Mouse (Mus musculus): Measurements from ENCODE around the gene Pde4c.

Pde4c gene

DNA sequence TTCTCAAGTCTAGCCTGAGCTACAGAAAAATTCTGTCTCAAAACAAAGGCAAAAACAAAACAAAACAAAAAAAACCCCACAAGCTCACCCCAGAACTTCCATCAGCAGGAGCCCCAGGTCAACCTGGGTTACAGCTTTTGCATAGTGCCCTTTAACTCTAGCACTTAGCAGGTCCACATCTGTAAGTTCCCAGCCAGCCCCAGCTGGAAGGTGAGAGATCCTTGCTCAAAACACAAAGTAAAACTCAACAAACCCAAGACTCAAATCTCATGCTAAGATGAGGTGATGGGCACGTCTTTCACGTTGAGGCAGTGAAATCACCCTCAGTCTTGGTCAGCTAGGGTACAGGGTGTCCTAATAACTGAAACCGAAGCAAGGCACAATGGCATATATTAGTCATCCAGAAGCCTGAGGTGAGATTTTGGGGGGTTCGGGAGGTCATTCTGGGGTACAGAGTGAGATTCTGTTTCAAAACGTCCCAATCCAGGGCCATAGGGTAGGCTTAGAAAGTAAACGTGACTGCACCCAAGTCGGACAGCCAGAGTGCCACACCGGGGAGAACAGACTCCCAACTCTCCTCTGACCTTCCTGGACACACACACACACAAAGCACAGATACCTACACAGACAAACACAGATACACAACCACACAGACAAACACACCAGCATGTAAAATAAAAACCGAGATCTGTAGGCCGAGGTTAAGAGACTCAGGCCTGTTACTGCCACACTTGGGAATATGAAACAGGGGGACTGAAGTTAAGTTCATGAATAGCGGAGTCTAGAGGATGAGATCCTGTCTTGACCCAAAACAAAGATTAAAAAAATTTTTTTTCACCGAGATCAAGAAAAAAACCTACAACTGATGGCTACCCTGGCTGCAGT lies 25.9 kb upstream of the Pde4c start:
- no peak for DNase-seq

DNA sequence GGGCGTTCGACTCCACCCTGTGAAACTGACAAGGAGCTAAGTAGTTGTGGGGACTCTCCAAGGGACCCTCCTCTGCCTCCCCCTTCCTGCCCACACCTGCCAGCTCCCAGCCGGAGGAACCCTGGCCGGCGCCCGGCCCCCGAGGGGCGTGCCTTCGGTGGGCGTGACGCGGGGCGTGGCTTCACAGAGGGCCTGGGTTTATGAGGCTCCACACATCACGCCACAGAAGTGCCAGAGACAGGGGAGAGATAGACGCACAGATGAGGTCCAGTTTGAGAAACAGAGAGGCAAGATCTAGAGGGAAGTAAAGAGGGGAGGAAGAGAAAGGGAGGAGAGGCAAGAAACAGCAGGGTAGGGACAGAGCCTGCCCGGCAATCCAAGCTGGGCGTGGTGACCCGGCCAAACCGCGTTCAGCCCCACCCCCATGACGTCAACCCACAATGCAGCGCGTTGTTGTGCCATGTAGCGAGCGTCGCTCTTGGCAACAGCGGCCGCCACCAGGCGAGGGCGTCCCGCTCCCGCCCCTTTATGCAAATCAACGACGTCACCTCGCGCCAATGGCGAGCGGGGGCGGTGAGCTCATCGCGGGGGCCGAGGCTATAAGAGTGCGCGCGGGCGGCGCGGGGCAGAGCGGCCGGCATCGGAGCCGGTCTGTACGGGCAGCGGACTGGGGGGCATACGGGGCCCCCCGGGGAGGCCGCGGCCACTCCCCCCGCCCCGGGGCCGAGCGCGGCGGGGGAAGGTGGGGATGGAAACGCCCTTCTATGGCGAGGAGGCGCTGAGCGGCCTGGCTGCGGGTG lies 25.0 kb upstream of the Pde4c start, which contains the start of gene Jund:
TSS of gene Jund (plus strand) at position 640 of the 800 bp plus-strand sequence.
- peak; percentile 100 for DNase-seq

DNA sequence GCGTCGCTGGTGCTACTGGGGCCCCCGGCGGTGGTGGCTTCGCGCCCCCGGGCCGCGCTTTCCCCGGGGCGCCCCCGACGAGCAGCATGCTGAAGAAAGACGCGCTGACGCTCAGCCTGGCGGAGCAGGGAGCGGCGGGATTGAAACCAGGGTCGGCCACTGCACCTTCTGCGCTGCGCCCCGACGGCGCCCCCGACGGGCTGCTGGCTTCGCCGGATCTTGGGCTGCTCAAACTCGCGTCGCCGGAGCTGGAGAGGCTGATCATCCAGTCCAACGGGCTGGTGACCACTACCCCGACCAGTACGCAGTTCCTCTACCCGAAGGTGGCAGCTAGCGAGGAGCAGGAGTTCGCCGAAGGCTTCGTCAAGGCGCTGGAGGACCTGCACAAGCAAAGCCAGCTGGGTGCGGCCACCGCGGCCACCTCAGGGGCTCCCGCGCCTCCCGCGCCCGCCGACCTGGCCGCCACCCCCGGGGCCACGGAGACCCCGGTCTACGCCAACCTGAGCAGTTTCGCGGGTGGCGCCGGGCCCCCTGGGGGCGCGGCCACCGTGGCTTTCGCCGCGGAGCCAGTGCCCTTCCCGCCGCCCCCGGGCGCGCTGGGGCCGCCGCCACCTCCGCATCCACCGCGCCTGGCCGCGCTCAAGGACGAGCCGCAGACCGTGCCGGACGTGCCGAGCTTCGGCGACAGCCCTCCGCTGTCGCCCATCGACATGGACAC lies 24.2 kb upstream of the Pde4c start:
- DNase-seq = peak; percentile 72 to 82

DNA sequence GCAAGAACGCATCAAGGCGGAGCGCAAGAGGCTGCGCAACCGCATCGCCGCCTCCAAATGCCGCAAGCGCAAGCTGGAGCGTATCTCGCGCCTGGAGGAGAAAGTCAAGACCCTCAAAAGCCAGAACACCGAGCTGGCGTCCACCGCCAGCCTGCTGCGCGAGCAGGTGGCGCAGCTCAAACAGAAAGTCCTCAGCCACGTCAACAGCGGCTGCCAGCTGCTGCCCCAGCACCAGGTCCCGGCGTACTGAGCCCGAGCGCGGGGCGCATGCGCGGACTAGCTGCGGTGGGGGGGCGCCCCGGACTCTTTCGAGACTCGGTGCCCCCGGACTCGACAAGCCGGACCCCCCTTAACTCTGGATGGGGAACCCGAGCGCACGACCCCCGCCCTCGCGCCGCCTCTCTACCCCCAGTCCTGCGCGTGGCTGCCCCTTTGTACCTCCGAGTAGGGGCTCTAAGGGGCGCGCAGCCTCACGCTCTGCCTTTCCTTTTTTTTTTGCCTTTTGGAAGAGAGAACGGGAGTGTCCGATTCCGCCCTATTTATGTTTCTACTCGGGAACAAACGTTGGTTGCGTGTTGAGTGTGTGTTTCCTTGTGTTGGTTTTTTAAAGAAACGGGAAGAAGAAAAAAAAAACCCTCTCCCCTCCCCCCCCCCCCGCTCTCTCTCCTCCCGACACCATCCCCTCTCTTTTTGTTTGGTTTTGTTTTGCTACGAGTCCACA lies 23.5 kb upstream of the Pde4c start:
- DNase-seq = peak; percentile 84 to 91

DNA sequence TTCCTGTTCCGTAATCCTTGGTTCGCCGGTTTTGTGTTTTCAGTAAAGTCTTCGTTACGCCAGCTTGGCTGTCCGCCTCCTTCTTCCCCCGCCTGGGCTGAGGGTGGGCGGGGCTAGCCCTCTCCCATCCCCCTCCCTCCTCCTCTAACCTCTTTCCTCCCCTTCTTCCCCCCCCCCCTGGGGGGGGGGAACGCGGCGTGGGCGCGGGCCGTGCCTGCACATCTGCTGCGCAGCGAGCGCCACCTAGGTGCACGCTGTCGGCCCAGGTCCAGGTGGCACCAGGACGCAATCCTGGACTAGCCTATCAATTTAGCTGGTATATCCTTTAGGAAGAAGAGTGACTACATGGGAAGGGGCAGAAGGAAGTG lies 23.0 kb upstream of the Pde4c start:
- peak; percentile 93 to 96 for DNase-seq

DNA sequence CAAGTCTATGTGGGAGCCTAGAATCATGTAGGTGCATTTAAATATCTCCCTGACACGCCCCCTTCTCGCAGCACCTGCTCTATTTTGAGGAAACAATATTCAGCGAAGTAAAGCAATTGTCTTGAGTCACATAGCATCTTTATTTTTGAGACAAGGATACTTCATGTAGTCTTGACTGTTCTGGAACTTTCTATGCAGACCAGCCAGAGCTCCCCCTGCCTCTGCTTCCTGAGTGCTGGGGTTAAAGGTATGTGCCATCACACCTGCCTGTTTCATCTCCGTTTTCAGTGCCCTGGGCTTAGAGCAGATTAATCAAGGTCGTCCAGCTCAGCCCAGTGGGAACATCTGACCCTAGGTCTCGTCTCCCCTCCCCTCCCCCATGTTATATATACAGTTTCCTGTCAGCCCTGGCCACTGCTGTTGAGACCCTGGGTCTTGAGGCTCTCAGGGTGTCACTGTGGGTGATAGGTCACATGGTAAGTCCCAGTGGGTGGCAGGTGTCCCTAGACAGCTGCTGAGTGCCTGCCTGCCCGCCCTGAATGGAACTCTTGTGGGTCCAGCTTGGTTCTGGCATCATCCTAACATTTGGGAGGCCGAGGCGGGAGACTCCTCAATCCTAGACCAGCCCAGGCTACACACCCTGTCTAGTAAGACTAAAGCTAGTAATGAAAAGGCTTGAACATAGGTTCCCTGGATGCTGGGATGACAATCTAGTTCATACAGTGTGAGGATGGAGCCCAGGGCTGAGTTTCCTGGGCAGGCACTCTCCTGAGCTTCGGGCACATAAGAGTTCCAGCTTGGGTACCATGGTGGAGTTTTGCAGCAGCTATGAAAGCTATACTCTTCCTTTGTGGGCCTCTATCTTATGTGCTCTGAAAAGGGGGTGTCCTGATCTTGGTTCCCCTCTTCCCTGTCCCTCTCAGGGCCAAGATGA lies 22.2 kb upstream of the Pde4c start:
- no peak for DNase-seq

DNA sequence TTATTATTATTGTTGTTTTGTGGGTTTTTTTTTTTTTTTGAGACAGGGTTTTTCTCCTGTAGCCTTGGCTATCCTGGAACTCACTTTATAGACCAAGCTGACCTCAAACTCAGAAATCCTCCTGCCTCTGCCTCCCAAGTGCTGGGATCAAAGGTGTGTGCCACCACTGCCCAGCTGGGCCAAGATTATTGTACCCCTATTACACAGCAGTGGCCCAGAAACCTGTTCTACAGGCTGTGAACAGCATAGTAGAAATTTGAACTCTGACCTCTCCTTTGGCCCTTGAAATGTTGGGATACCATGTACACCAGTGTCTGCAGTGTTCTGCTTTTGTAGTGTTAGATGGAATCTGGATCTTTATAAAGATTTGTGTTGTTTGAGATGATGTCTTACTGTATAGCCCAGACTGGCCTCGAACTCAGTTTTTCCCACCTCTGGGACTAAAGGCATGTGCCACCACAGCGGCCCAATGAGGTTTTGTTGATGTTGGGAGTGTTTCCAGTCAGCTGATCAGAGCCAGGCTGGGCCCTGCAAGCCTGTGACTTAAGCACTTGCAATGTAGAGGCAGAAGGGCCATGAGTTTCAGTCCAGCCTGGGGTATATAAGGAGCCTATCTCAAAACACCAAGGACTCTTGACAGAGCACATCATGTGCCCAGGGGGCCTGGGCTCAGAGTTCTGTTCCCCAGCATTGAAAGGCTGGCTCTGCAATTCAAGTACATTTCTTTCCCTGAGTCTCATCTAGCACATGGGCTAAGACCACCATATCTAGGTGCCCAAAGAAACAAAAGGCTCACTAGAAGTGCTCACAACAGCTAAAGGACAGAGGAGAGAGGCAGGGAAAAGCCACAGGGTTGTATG lies 21.3 kb upstream of the Pde4c start:
- no peak for DNase-seq

DNA sequence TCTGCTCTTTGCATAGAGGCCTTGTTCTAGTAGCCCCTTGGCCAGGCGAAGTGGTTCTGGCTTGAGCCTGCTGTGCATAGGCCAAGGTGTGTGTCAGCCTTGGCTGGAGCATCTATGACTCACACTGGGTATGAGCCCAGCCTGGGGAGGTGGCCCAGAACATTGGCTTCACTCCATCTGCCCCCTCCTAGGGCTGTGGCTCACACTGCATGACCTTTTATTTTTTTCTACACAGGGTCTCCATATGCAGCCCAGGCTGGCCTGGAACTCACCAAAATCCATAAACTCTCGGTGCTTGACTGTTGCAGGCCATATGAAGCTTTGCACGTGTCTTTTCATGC lies 20.7 kb upstream of the Pde4c start:
- no peak for DNase-seq

DNA sequence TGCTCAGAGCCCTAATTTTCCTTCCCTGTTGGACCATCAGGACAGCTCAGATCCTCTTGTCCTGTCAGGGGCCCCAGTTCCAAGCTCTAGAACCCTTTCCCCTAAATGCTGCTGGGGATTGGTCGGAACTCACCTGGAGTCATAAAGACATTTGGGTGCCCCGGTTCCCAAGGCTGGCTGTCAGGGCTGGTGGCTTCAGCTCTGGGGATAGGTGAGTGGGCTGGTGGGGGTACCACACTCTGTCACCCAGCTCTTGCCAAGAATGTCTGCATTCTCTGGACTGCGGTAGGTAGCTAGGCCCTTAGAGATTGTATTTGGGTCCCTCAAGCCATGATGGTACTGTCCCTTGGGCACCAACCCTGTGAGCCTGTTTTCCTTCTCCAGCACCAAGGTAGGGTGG lies 20.2 kb upstream of the Pde4c start, which contains the start of gene Iqcn:
TSS of gene Iqcn (plus strand) at position 171 of the 400 bp plus-strand sequence.
- no peak for DNase-seq

DNA sequence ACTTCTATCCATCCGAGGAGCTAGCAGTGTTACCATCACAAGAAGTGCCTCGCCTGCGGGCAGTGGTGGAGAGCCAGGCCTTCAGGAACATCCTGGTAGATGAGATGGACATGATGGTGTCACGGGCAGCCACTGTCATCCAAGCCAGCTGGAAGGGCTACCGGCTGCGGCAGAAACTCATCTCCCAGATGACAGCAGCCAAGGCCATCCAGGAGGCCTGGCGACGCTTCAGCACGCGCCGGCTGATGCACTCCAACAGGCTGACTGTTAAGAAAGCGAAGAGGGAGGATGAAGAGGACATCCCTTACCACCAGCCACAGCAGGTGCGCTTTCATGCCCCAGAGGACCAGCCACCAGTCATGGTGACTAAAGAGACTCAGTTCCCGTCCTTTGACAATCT lies 15.2 kb upstream of the Pde4c start:
- no peak for DNase-seq

DNA sequence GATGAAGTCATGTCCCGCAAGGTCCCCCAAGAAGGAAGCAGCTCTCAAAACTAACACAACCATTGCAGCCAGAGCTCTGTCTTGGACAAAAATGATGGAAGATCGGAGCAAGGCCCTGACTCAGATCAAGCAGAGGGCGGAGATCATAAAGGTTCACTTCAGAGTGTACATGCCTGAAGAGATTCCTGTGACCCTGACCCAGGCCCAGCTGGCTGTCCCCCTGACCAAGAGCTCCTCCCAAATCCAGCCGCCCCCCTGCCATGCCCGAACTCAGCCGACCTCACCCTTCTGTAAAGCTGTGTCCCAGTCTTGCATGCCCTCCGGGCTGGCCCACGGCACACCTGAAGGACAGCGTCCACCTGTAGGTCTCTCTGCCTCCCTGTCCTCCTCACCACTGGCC lies 13.7 kb upstream of the Pde4c start:
- DNase-seq = no peak

DNA sequence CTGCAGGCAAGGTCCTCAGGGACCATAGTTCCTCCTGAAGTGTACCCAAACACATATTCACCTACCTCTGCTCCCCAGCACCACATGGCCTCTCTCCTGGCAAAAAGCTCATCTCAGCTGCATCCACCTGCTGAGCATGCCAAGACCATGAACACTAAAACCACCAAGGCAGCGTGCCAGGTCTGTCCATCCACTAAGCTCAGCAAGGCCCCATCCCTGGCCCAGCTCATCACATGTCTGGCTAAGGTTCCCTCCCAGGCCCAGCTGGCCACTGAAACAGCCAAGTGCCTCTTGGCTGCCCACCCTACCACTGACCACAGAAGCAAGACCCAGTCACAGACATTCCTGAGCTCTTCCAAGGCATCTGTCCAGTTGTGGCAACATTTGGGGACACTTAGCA lies 13.2 kb upstream of the Pde4c start:
- DNase-seq = no peak

DNA sequence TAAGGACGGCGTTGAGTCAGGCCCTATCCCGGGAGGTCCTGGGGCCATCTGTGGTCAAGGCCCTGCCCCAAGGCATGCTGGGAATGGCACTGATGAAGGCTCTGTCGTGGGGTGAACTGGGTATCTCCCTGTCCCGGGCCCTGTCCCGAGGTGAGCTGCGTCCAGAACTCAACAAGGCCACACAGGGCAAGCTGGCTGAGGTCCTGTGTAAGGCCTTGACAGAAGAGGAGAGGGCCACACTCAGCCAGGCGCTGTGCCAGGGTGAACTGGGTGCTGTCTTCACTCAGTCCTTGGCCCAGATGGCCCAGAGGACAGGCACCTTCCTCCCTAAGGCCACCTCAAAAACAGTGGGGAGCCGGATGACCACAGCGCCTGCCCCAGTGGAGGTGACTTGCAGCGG lies 12.5 kb upstream of the Pde4c start:
- DNase-seq = no peak

DNA sequence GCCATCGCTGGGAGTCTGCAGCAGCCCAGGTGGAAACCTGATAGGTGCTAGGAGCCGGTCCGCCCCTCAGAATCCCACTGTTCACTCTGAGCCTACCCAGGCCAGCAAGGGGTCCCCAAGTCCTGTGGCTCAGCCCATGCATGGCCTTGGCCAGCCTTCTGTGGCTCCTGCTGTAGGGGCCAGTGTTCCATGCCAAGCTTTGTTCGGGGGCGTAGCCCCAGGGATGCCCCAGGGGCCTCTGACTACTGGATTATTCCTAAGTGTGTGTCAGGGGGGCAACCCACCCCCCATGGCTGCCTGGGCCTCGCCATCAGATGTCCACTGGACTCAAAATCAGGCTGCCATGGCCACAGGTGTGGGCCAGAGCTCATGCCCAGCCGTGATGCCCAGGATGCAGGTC lies 9.5 kb upstream of the Pde4c start:
- DNase-seq = no peak

DNA sequence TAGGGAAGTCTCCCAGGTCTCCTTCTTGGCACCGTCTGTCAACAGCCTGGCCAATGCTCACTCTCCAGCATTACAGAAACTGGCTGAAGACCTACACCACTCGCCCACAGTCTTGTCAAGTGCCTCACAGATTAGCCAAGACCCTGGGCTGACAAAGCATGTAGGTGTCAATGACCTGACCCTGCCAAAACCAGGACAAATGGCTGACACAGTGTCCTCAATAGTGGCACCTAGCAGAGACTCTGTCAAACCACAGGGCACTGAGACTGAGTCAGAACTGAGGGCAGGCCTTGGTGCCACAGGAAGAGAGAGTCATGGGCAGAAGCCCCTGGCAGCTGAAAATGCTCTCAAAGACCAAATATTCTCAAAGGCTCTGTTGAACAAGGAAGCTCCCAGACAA lies 8.4 kb upstream of the Pde4c start:
- DNase-seq = peak in 1 of 2 experiments; percentile 0

DNA sequence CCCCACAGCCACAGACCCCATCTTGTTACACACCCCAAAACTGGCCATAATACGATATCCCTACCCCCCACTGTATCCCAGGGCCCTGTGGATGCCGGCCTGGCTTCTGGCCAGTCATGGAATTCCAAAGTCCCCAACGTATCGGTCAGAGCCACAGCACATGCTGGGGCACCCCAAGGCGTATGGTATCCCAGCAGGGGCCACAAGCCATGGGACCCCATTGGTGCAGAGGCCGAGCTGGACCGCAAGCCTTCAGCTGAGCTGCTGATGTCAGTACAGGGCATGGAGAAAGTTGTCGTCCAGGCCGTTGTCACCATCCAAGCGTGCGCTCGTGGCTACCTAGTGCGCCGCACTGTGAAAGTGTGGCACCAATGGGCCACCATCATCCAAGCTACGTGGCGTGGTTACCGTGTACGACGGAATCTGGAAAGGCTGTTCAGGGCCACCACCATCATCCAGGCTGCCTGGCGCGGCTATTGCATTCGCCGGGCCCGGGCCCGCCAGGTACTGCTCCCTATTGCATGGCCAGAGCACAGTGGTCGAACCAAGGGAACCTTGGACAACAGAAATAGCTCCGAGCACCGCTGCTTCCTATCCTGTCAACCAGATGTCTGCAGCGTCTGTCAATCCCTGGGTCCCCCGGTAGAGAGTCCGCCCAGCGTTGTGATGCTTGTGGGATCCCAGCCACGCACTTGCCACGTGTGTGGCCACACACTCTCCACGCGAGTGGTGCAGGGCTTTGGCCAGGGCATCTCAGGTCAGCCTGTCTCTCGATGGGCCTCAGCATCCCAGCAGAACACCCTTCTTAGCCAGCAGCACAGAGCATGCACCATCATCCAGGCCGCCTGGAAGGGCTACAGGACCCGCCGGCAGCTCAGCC lies 6.8 kb upstream of the Pde4c start:
- peak in 1 of 2 experiments; percentile 3 for DNase-seq

DNA sequence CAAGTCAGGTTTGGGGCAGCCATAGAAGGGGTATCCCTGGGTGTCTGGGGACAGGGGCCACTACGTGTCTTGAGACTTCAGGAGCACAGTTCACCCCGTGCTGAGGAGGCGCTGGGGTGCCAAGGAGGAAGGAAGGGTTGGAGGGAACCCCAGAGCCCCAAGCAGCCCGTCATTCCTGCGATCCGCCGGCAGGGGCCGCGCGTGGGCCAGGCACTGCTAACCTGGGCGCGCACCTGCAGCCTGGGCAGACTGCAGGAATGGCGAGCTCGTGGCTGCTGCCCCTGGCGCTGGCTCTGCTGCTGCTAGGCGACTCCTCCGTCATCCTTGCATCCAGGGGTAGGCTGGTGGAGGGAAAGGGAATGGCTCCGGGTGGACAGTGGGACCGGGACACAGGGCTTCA lies 5.2 kb upstream of the Pde4c start, which contains the start of gene Gm3336:
TSS of gene Gm3336 (plus strand) at position 247 of the 400 bp plus-strand sequence.
- peak; percentile 76 to 83 for DNase-seq

DNA sequence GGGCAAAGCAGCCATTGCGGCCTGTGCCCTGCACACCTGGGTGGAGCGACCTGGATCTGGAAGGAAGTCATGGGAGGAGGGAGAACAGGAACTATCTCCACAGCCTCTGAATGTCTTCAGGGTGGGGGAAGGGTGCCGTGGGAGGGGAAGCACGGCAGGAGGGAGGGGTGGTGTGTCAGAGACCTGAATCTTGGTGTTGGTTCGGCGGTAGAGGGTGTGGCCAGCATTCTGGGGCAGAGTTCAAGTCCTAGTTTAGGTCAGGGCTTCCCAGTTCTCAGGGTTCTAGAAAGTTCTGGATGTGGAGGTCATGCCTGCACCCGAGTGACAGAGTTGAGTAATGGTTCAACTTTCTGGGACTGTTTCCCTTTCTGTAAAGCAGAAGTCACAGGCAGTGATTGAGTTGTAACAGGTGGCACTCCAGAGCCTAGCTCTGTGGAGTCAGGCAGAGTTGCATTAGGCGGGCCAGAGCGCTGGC lies 3.7 kb upstream of the Pde4c start:
- peak; percentile 6 to 8 for DNase-seq

DNA sequence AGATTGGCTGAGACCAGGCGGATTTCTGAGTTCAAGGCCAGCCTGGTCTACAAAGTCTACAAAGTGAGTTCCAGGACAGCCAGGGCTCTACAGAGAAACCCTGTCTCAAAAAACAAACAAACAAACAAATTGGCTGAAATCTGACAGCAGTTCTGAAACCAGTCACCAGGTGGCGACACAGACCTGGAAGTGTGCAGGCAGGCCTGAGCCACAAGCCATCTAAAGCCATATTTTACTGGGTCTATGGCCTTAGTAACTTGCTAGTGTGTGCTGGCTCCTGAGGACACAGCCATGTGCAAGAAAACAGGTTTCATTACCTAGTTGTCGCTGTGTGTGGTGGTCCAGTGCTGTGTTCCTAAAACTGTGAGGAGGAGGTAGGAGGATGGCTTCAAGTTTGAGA lies 2.8 kb upstream of the Pde4c start:
- DNase-seq = peak; percentile 89 to 90
